Mouse (Mus musculus): ENCODE data around the gene Sparc. TPM values are rescaled to one million over a fixed set of nuclear protein-coding genes. Genes with fewer than 3 reads are reported as not detected.

Sparc gene
- polyA plus RNA-seq, 1 experiment from 2014 or later, result 348 TPM

- 0 out of 2 replicates have a peak overlapping the region, but pooled peaks have one; percentile 21 for H3K4me2 ChIP-seq (ENCODE audit: low read depth, low read length, severe bottlenecking)
- 44% methylated on average over 16 of the region's 16 CpGs for WGBS
- ATAC-seq (replicated peaks; ENCODE audit: low FRiP score) (peak; percentile 76), DNase-seq (ENCODE audit: low spot score) (peak; percentile 86)
- no peaks in the 10 kb centered on the region for H3K27me3 ChIP-seq (ENCODE audit: control insufficient read depth, insufficient read depth, low read length)
- no peak overlapping the region for H3K4me3 ChIP-seq (ENCODE audit: low read depth, low read length)
- no peaks in the 10 kb centered on the region for H3K36me3 ChIP-seq (ENCODE audit: control insufficient read depth, insufficient read depth, low read length)
- H3K27ac ChIP-seq (ENCODE audit: low read depth, low read length), result no peak overlapping the region
- H3K9me3 ChIP-seq (ENCODE audit: control insufficient read depth, low read length), result no peaks in the 10 kb centered on the region
- H3K4me1 ChIP-seq (replicated peaks; ENCODE audit: control insufficient read depth, insufficient read depth, low read length), result peaks cover 14% of the 10 kb centered on the region; the same call in 1 of the 2 replicates
- H3K9ac ChIP-seq (ENCODE audit: low read length), result peak overlapping the region; percentile 44; the same call in 1 of the 2 replicates
Observed at GRCm38 (mm10) chr11:55428186-55429012, 5.4 kb upstream of the Sparc start.

GRCm38 (mm10) chr11:55424746-55425360 is 1.9 kb upstream of the Sparc start:
- Histone ChIP-seq H3K4me2 (ENCODE audit: low read depth, low read length, severe bottlenecking) (no peak overlapping the region), H3K9ac (ENCODE audit: low read length) (no peak overlapping the region), H3K4me1 (replicated peaks; ENCODE audit: control insufficient read depth, insufficient read depth, low read length) (peaks cover 17% of the 10 kb centered on the region), H3K4me3 (ENCODE audit: low read depth, low read length) (no peak overlapping the region), H3K27ac (ENCODE audit: low read depth, low read length) (no peak overlapping the region), H3K27me3 (ENCODE audit: control insufficient read depth, insufficient read depth, low read length) (no peaks in the 10 kb centered on the region), H3K9me3 (ENCODE audit: control insufficient read depth, low read length) (no peaks in the 10 kb centered on the region), H3K36me3 (ENCODE audit: control insufficient read depth, insufficient read depth, low read length) (no peaks in the 10 kb centered on the region)
- WGBS, result 77% methylated on average over 8 of the region's 8 CpGs
- DNase-seq (ENCODE audit: low spot score), result no peak
- ATAC-seq (replicated peaks; ENCODE audit: low FRiP score), result no peak

GRCm38 (mm10) chr11:55423756-55424155 is 773 bp upstream of the Sparc start:
- 33% methylated on average over 4 of the region's 4 CpGs for WGBS
- Histone ChIP-seq H3K9ac (ENCODE audit: low read length) (0 out of 2 replicates have a peak overlapping the region, but pooled peaks have one; percentile 23), H3K27me3 (ENCODE audit: control insufficient read depth, insufficient read depth, low read length) (no peaks in the 10 kb centered on the region), H3K4me3 (ENCODE audit: low read depth, low read length) (no peak overlapping the region), H3K27ac (ENCODE audit: low read depth, low read length) (peak overlapping the region; percentile 64), H3K9me3 (ENCODE audit: control insufficient read depth, low read length) (no peaks in the 10 kb centered on the region), H3K4me2 (ENCODE audit: low read depth, low read length, severe bottlenecking) (no peak overlapping the region), H3K36me3 (ENCODE audit: control insufficient read depth, insufficient read depth, low read length) (no peaks in the 10 kb centered on the region), H3K4me1 (replicated peaks; ENCODE audit: control insufficient read depth, insufficient read depth, low read length) (peaks cover 28% of the 10 kb centered on the region)
- peak; percentile 60 for ATAC-seq (replicated peaks; ENCODE audit: low FRiP score)
- DNase-seq (ENCODE audit: low spot score), result peak; percentile 74

- ATAC-seq (replicated peaks; ENCODE audit: low FRiP score) (peak; percentile 83), DNase-seq (ENCODE audit: low spot score) (peak; percentile 80)
- peaks cover 26% of the 10 kb centered on the region for H3K4me1 ChIP-seq (replicated peaks; ENCODE audit: control insufficient read depth, insufficient read depth, low read length)
- peak overlapping the region; percentile 38 for H3K4me3 ChIP-seq (ENCODE audit: low read depth, low read length)
- peak overlapping the region; percentile 80 for H3K27ac ChIP-seq (ENCODE audit: low read depth, low read length)
- H3K4me2 ChIP-seq (ENCODE audit: low read depth, low read length, severe bottlenecking), result peak overlapping the region; percentile 63
- WGBS, result 4% methylated on average over 8 of the region's 9 CpGs
- H3K9me3 ChIP-seq (ENCODE audit: control insufficient read depth, low read length), result no peaks in the 10 kb centered on the region
- H3K9ac ChIP-seq (ENCODE audit: low read length), result peak overlapping the region; percentile 65
- H3K36me3 ChIP-seq (ENCODE audit: control insufficient read depth, insufficient read depth, low read length), result no peaks in the 10 kb centered on the region
- no peaks in the 10 kb centered on the region for H3K27me3 ChIP-seq (ENCODE audit: control insufficient read depth, insufficient read depth, low read length)
Observed at GRCm38 (mm10) chr11:55419678-55420307, 3.2 kb downstream of the Sparc start.

GRCm38 (mm10) chr11:55419296-55419677 is 3.7 kb downstream of the Sparc start:
- Histone ChIP-seq H3K27me3 (ENCODE audit: control insufficient read depth, insufficient read depth, low read length) (no peaks in the 10 kb centered on the region), H3K9me3 (ENCODE audit: control insufficient read depth, low read length) (no peaks in the 10 kb centered on the region), H3K27ac (ENCODE audit: low read depth, low read length) (peak overlapping the region; percentile 80), H3K36me3 (ENCODE audit: control insufficient read depth, insufficient read depth, low read length) (no peaks in the 10 kb centered on the region), H3K4me2 (ENCODE audit: low read depth, low read length, severe bottlenecking) (peak overlapping the region; percentile 63), H3K4me1 (replicated peaks; ENCODE audit: control insufficient read depth, insufficient read depth, low read length) (peaks cover 26% of the 10 kb centered on the region), H3K4me3 (ENCODE audit: low read depth, low read length) (peak overlapping the region; percentile 38), H3K9ac (ENCODE audit: low read length) (peak overlapping the region; percentile 65)
- no peak for DNase-seq (ENCODE audit: low spot score)
- ATAC-seq (replicated peaks; ENCODE audit: low FRiP score), result no peak; the same call in 1 of the 2 replicates
- WGBS, result 4% methylated on average over 4 of the region's 4 CpGs

- 9% methylated on average over 3 of the region's 3 CpGs for WGBS
- Histone ChIP-seq H3K4me2 (ENCODE audit: low read depth, low read length, severe bottlenecking) (peak overlapping the region; percentile 63), H3K4me3 (ENCODE audit: low read depth, low read length) (peak overlapping the region; percentile 38), H3K9me3 (ENCODE audit: control insufficient read depth, low read length) (no peaks in the 10 kb centered on the region), H3K4me1 (replicated peaks; ENCODE audit: control insufficient read depth, insufficient read depth, low read length) (peaks cover 21% of the 10 kb centered on the region), H3K36me3 (ENCODE audit: control insufficient read depth, insufficient read depth, low read length) (no peaks in the 10 kb centered on the region), H3K27ac (ENCODE audit: low read depth, low read length) (no peak overlapping the region; the same call in 1 of the 2 replicates), H3K9ac (ENCODE audit: low read length) (peak overlapping the region; percentile 65), H3K27me3 (ENCODE audit: control insufficient read depth, insufficient read depth, low read length) (no peaks in the 10 kb centered on the region)
- DNase-seq (ENCODE audit: low spot score), result no peak
- no peak for ATAC-seq (replicated peaks; ENCODE audit: low FRiP score)
Observed at GRCm38 (mm10) chr11:55418704-55419061, 4.3 kb downstream of the Sparc start.

- DNase-seq (ENCODE audit: low spot score) (peak; percentile 89), ATAC-seq (replicated peaks; ENCODE audit: low FRiP score) (peak; percentile 83)
- peak overlapping the region; percentile 71 for H3K27ac ChIP-seq (ENCODE audit: low read depth, low read length)
- H3K27me3 ChIP-seq (ENCODE audit: control insufficient read depth, insufficient read depth, low read length), result no peaks in the 10 kb centered on the region
- H3K4me1 ChIP-seq (replicated peaks; ENCODE audit: control insufficient read depth, insufficient read depth, low read length), result peaks cover 19% of the 10 kb centered on the region
- peak overlapping the region; percentile 65 for H3K9ac ChIP-seq (ENCODE audit: low read length)
- no peaks in the 10 kb centered on the region for H3K36me3 ChIP-seq (ENCODE audit: control insufficient read depth, insufficient read depth, low read length)
- under 1% methylated on average over 24 of the region's 24 CpGs for WGBS
- peak overlapping the region; percentile 63 for H3K4me2 ChIP-seq (ENCODE audit: low read depth, low read length, severe bottlenecking)
- peak overlapping the region; percentile 38 for H3K4me3 ChIP-seq (ENCODE audit: low read depth, low read length)
- H3K9me3 ChIP-seq (ENCODE audit: control insufficient read depth, low read length), result no peaks in the 10 kb centered on the region
Observed at GRCm38 (mm10) chr11:55417898-55418703, 4.9 kb downstream of the Sparc start.
